10 mouse cellular contexts compared by ENCODE assay signal in the genomic region with DNA sequence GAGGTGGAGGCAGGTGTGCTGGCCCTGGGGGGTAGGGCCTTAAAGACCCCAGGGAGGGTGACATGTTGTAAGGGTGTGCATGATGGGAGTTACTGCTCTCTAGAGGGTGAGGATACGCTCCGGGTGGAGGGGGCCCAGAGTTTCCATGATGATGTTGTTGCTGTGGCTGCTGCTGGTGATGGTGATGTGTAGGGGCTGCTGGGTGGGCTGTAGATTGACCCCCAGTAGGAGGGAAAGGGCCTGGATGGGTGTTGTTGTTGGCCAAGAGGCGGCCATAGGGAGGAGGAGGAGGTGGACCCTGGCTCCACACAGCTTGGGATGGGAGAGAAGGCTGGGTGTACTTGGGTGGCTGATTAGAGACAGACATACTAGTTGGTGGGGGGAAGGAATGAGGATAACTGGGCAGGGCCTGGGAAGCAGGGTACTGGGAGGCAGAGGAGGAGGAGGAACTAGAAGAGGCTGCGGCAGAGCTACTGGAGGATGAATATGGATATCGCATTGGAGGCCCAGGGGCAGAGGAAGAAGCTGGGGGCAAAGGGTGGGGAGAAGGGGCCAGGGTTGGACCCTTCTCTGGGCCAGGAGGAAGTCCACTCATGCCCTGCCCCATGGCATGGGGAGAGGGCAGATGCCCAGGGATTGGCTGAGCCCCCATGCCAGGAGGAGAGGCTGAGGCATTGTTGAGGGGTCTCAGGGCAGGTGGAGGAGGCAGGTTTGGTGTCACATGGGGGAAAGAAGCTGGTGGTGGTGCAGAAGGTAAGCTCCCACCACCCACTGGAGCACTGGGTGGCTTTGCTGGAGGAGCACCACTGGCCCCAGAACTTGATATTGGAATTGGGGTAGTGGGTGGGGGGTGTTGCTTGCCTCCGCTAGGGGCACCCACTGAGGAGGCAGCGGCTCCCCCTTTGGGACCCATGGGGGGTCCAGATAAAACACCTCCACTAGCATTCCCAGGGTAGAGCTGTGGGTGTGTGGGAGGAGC. TPM values are rescaled to one million over a fixed set of nuclear protein-coding genes. Genes with fewer than 3 reads are reported as not detected.
DNase-seq lines count a peak whose midpoint lies in the region; ATAC-seq and TF ChIP-seq lines count a peak whose summit lies in the region.
"Had no signal": no experiment of that assay in that cellular context is flagged by ENCODE, and none has a peak within 500 bp of the region (broad histone marks: within the 10 kb centered on the region; RNA-seq: fewer than 3 reads in every experiment).

No protein-coding gene starts in this region.

- H3K27me3 ChIP-seq in kidney, embryonic 15.5 days: no peaks in the 10 kb centered on the region
- no peaks in the 10 kb centered on the region for H3K27me3 ChIP-seq in embryonic facial prominence, embryonic 11.5 days (ENCODE audit: control insufficient read depth, insufficient read depth, low read length)
- no peaks in the 10 kb centered on the region for H3K27me3 ChIP-seq in hindbrain, postnatal 0 days (ENCODE audit: insufficient read depth, low read length)
- no peaks in the 10 kb centered on the region for H3K27me3 ChIP-seq in midbrain, postnatal 0 days (ENCODE audit: insufficient read depth, low read length)
- H3K27me3 ChIP-seq: Patski had no signal

- peaks cover 73% of the 10 kb centered on the region for H3K36me3 ChIP-seq in kidney, embryonic 15.5 days
- H3K36me3 ChIP-seq in embryonic facial prominence, embryonic 11.5 days (replicated peaks; ENCODE audit: control insufficient read depth, insufficient read depth, low read depth, low read length): peaks cover 7% of the 10 kb centered on the region
- peaks cover 25% of the 10 kb centered on the region for H3K36me3 ChIP-seq in hindbrain, postnatal 0 days (ENCODE audit: insufficient read depth, low read length)
- peaks cover 47% of the 10 kb centered on the region for H3K36me3 ChIP-seq in midbrain, postnatal 0 days (ENCODE audit: insufficient read depth, low read length)

- no peak for TF ChIP-seq CTCF in hindbrain, postnatal 0 days (IDR thresholded peaks at IDR 0.05; ENCODE audit: low read depth)
- TF ChIP-seq CTCF in midbrain, postnatal 0 days (IDR thresholded peaks at IDR 0.05): no peak

- WGBS in kidney, embryonic 15.5 days: 82% methylated on average over 7 of the region's 7 CpGs
- WGBS in embryonic facial prominence, embryonic 11.5 days: 87% methylated on average over 7 of the region's 7 CpGs
- WGBS in hindbrain, postnatal 0 days: 86% methylated on average over 7 of the region's 7 CpGs
- 87% methylated on average over 7 of the region's 7 CpGs for WGBS in midbrain, postnatal 0 days

- peak overlapping the region; percentile 95; the same call in 1 of the 2 replicates for H3K27ac ChIP-seq in kidney, embryonic 15.5 days
- H3K27ac ChIP-seq in embryonic facial prominence, embryonic 11.5 days (replicated peaks; ENCODE audit: low read depth, low read length): no peak overlapping the region
- peak overlapping the region; percentile 87; the same call in 1 of the 2 replicates for H3K27ac ChIP-seq in hindbrain, postnatal 0 days
- 0 out of 2 replicates have a peak overlapping the region, but pooled peaks have one; percentile 87 for H3K27ac ChIP-seq in midbrain, postnatal 0 days (ENCODE audit: low read depth, low read length)

- H3K9ac ChIP-seq in kidney, embryonic 15.5 days: peak overlapping the region; percentile 71
- peak overlapping the region; percentile 78 for H3K9ac ChIP-seq in embryonic facial prominence, embryonic 11.5 days (replicated peaks; ENCODE audit: low read length)
- H3K9ac ChIP-seq in hindbrain, postnatal 0 days (replicated peaks; ENCODE audit: low read length): peak overlapping the region; percentile 78; the same call in 1 of the 2 replicates
- no peak overlapping the region for H3K9ac ChIP-seq in midbrain, postnatal 0 days (replicated peaks; ENCODE audit: low read length, poor library complexity, severe bottlenecking)

- no peak; the same call in 1 of the 2 replicates for ATAC-seq in kidney, embryonic 15.5 days (replicated peaks; ENCODE audit: low FRiP score)
- ATAC-seq in embryonic facial prominence, embryonic 11.5 days (replicated peaks; ENCODE audit: insufficient number of reproducible peaks, low FRiP score, low TSS enrichment, low read depth): no peak
- ATAC-seq in hindbrain, postnatal 0 days: no peak; the same call in 1 of the 2 replicates
- ATAC-seq in midbrain, postnatal 0 days (ENCODE audit: low FRiP score): no peak
- ATAC-seq: Patski had no signal

- peak overlapping the region; percentile 55 for H3K4me3 ChIP-seq in kidney, embryonic 15.5 days (replicated peaks)
- no peak overlapping the region; the same call in 1 of the 2 replicates for H3K4me3 ChIP-seq in embryonic facial prominence, embryonic 11.5 days (ENCODE audit: low read depth, low read length)
- H3K4me3 ChIP-seq in hindbrain, postnatal 0 days (ENCODE audit: low read length): no peak overlapping the region
- H3K4me3 ChIP-seq in midbrain, postnatal 0 days (ENCODE audit: low read depth, low read length): no peak overlapping the region

- no peaks in the 10 kb centered on the region for H3K9me3 ChIP-seq in kidney, embryonic 15.5 days (replicated peaks)
- no peaks in the 10 kb centered on the region for H3K9me3 ChIP-seq in embryonic facial prominence, embryonic 11.5 days (replicated peaks; ENCODE audit: control insufficient read depth, low read length)
- no peaks in the 10 kb centered on the region for H3K9me3 ChIP-seq in hindbrain, postnatal 0 days (ENCODE audit: low read length)
- no peaks in the 10 kb centered on the region for H3K9me3 ChIP-seq in midbrain, postnatal 0 days (ENCODE audit: low read length)

- peak overlapping the region; percentile 94 for H3K4me2 ChIP-seq in kidney, embryonic 15.5 days
- peak overlapping the region; percentile 98 for H3K4me2 ChIP-seq in embryonic facial prominence, embryonic 11.5 days (ENCODE audit: low read depth, low read length)
- H3K4me2 ChIP-seq in hindbrain, postnatal 0 days (ENCODE audit: low read depth, low read length): peak overlapping the region; percentile 96
- peak overlapping the region; percentile 97; the same call in 1 of the 2 replicates for H3K4me2 ChIP-seq in midbrain, postnatal 0 days (ENCODE audit: low read depth, low read length, poor library complexity, severe bottlenecking)

- no peak for DNase-seq in kidney, adult 11 months
- DNase-seq in embryonic facial prominence, embryonic 11.5 days (ENCODE audit: low spot score): no peak
- DNase-seq in hindbrain, postnatal 0 days (ENCODE audit: low spot score): no peak
- no peak for DNase-seq in midbrain, postnatal 0 days (ENCODE audit: low spot score)
- no peak for DNase-seq in right cerebral cortex, postnatal 14 days
- DNase-seq in kidney, adult 18-20 months: no peak
- DNase-seq in urinary bladder, postnatal 36 days (ENCODE audit: low spot score in 2 of 2): no peak

- H3K4me1 ChIP-seq in kidney, embryonic 15.5 days: peaks cover 47% of the 10 kb centered on the region
- peaks cover 5% of the 10 kb centered on the region; the same call in 1 of the 2 replicates for H3K4me1 ChIP-seq in embryonic facial prominence, embryonic 11.5 days (ENCODE audit: control insufficient read depth, insufficient read depth, low read length)
- H3K4me1 ChIP-seq in hindbrain, postnatal 0 days (ENCODE audit: insufficient read depth, low read length): peaks cover 6% of the 10 kb centered on the region; the same call in 1 of the 2 replicates
- H3K4me1 ChIP-seq in midbrain, postnatal 0 days (ENCODE audit: insufficient read depth, low read length): no peaks in the 10 kb centered on the region

RNA-seq across cellular contexts. Expression of a gene that starts 5.8 kb away (rescaled TPM):
- polyA plus RNA-seq in kidney, embryonic 15.5 days (2015; fragmentation: Nextera tagmentation; extraction: Ambion mirVana): 516 and 519 TPM in 2 replicates
- polyA plus RNA-seq in embryonic facial prominence, embryonic 11.5 days (2014; fragmentation: Nextera tagmentation; extraction: Ambion mirVana): 518 and 553 TPM in 2 replicates
- total RNA-seq in hindbrain, postnatal 0 days (2014; rRNA removed): 212 and 236 TPM in 2 replicates
- 643 and 649 TPM in 2 replicates for polyA plus RNA-seq in hindbrain, postnatal 0 days (2015; fragmentation: Nextera tagmentation; extraction: Ambion mirVana)
- total RNA-seq in midbrain, postnatal 0 days (2014; rRNA removed): 244 and 246 TPM in 2 replicates
- polyA plus RNA-seq in midbrain, postnatal 0 days (2015; fragmentation: Nextera tagmentation; extraction: Ambion mirVana): 710 and 723 TPM in 2 replicates

RNA-seq across cellular contexts. Expression of a gene that starts 8.4 kb away (rescaled TPM):
- 12.5 and 13.3 TPM in 2 replicates for polyA plus RNA-seq in kidney, embryonic 15.5 days (2015; fragmentation: Nextera tagmentation; extraction: Ambion mirVana)
- 6.0 and 11.2 TPM in 2 replicates for polyA plus RNA-seq in embryonic facial prominence, embryonic 11.5 days (2014; fragmentation: Nextera tagmentation; extraction: Ambion mirVana)
- 3.8 and 3.9 TPM in 2 replicates for total RNA-seq in hindbrain, postnatal 0 days (2014; rRNA removed)
- polyA plus RNA-seq in hindbrain, postnatal 0 days (2015; fragmentation: Nextera tagmentation; extraction: Ambion mirVana): 4.3 and 4.8 TPM in 2 replicates
- 2.3 and 3.4 TPM in 2 replicates for total RNA-seq in midbrain, postnatal 0 days (2014; rRNA removed)
- 3.2 and 4.0 TPM in 2 replicates for polyA plus RNA-seq in midbrain, postnatal 0 days (2015; fragmentation: Nextera tagmentation; extraction: Ambion mirVana)

RNA-seq across cellular contexts. Expression of a gene that starts 8.9 kb away (rescaled TPM):
- polyA plus RNA-seq in kidney, embryonic 15.5 days (2015; fragmentation: Nextera tagmentation; extraction: Ambion mirVana): not detected in 2 replicates
- polyA plus RNA-seq in embryonic facial prominence, embryonic 11.5 days (2014; fragmentation: Nextera tagmentation; extraction: Ambion mirVana): not detected in 2 replicates
- total RNA-seq in hindbrain, postnatal 0 days (2014; rRNA removed): 0.26 TPM in 1 of 2 replicates, not detected in the other
- polyA plus RNA-seq in hindbrain, postnatal 0 days (2015; fragmentation: Nextera tagmentation; extraction: Ambion mirVana): not detected in 2 replicates
- not detected in 2 replicates for total RNA-seq in midbrain, postnatal 0 days (2014; rRNA removed)
- polyA plus RNA-seq in midbrain, postnatal 0 days (2015; fragmentation: Nextera tagmentation; extraction: Ambion mirVana): not detected in 2 replicates
- total RNA-seq: left cerebral cortex, postnatal 10 days had no signal

RNA-seq across cellular contexts. Expression of a gene that starts 9.4 kb away (rescaled TPM):
- 17.0 and 17.7 TPM in 2 replicates for polyA plus RNA-seq in kidney, embryonic 15.5 days (2015; fragmentation: Nextera tagmentation; extraction: Ambion mirVana)
- 9.0 and 9.6 TPM in 2 replicates for polyA plus RNA-seq in embryonic facial prominence, embryonic 11.5 days (2014; fragmentation: Nextera tagmentation; extraction: Ambion mirVana)
- total RNA-seq in hindbrain, postnatal 0 days (2014; rRNA removed): 19.1 and 23.7 TPM in 2 replicates
- 19.9 and 21.3 TPM in 2 replicates for polyA plus RNA-seq in hindbrain, postnatal 0 days (2015; fragmentation: Nextera tagmentation; extraction: Ambion mirVana)
- 30.7 and 38.0 TPM in 2 replicates for total RNA-seq in midbrain, postnatal 0 days (2014; rRNA removed)
- polyA plus RNA-seq in midbrain, postnatal 0 days (2015; fragmentation: Nextera tagmentation; extraction: Ambion mirVana): 25.5 and 30.4 TPM in 2 replicates

RNA-seq across cellular contexts. Expression of a gene that starts 22.5 kb away (rescaled TPM):
- 10.5 and 12.4 TPM in 2 replicates for polyA plus RNA-seq in kidney, embryonic 15.5 days (2015; fragmentation: Nextera tagmentation; extraction: Ambion mirVana)
- 4.3 and 4.5 TPM in 2 replicates for polyA plus RNA-seq in embryonic facial prominence, embryonic 11.5 days (2014; fragmentation: Nextera tagmentation; extraction: Ambion mirVana)
- 281 and 357 TPM in 2 replicates for total RNA-seq in hindbrain, postnatal 0 days (2014; rRNA removed)
- 213 and 216 TPM in 2 replicates for polyA plus RNA-seq in hindbrain, postnatal 0 days (2015; fragmentation: Nextera tagmentation; extraction: Ambion mirVana)
- 221 and 267 TPM in 2 replicates for total RNA-seq in midbrain, postnatal 0 days (2014; rRNA removed)
- polyA plus RNA-seq in midbrain, postnatal 0 days (2015; fragmentation: Nextera tagmentation; extraction: Ambion mirVana): 175 and 189 TPM in 2 replicates
